Mouse (Mus musculus) erythroblast, embryonic 14.5 days (primary cell): ENCODE results near the gene Retreg1.

Experiments
- GATA1 ChIP-seq: IDR thresholded peaks from 2 replicates; pipeline ENCODE4 v1.6.1; 2012; ENCODE audit warnings: low read length, inconsistent platforms, mixed read lengths
- TAL1 ChIP-seq: IDR thresholded peaks from 3 replicates; pipeline ENCODE4 v1.6.1; 2012; ENCODE audit warnings: low read length, inconsistent platforms, mixed read lengths

- no peak for TF ChIP-seq GATA1
- no peak for TF ChIP-seq TAL1
These were observed 85.0 kb downstream of the Retreg1 start for GRCm38 (mm10) chr15:25928001-25928400.
